Mouse (Mus musculus) adrenal gland, postnatal 14 days (tissue): ENCODE results near the gene Pdia6. TPM values are rescaled to one million over a fixed set of nuclear protein-coding genes. Genes with fewer than 3 reads are reported as not detected.

Source experiments
- DNase-seq: peaks from one replicate; pipeline ENCODE4 v3.0.0; 2021; ENCODE audit warnings: mixed read lengths
- total RNA-seq: library from RNA; stranded (reverse); gene quantifications from 2 replicates; pipeline ENCODE4 v1.2.3, GENCODE M21; 2021

Gene Pdia6
- total RNA-seq, 1 experiment from 2014 or later: 165 TPM

DNA sequence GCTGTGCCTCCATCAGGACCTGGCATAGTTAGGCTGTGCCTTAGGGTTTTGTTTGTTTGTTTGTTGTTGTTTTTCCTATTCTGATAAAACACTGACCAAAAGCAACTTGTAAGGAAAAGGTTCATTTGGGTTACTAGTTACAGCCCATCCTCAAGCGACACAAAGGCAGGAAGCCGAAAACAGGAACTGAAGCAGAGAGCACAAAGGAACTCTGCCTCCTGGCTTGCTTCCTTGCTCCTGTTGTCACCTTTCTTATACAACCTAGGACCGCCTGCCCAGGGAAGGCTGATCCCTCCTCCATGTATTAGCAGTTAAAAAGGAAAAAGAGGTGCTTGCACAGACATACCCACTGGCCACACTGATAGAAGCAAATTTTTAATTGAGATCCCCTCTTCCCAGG lies 2.5 kb upstream of the Pdia6 start:
- no peak for DNase-seq

- peak; percentile 51 for DNase-seq
These were observed 1.5 kb upstream of the Pdia6 start for GRCm38 (mm10) chr12:17264826-17265225.

GRCm38 (mm10) chr12:17266673-17266990 lies 287 bp downstream of the Pdia6 start:
- DNase-seq: no peak

GRCm38 (mm10) chr12:17267316-17267715 lies 971 bp downstream of the Pdia6 start:
- DNase-seq: no peak

DNA sequence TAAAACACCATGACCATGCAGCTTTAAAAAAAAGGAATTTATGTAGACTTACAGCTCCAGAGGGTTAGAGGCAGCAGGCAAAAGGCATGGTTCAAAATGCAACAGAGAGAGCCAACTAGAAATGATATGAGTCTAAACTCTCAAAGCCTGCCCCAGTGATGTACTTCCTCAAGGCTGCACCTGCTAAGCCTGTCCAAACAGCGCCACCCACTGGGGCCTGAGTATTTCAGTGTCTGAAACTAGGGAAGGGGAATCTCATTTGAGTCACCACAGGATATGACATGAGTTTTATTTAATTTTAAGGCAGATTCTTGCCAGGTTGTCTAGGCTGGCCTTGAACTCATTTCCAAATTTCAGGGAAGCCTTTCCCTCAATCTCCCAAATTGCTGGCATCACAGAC lies 4.9 kb downstream of the Pdia6 start:
- peak; percentile 80 for DNase-seq

DNA sequence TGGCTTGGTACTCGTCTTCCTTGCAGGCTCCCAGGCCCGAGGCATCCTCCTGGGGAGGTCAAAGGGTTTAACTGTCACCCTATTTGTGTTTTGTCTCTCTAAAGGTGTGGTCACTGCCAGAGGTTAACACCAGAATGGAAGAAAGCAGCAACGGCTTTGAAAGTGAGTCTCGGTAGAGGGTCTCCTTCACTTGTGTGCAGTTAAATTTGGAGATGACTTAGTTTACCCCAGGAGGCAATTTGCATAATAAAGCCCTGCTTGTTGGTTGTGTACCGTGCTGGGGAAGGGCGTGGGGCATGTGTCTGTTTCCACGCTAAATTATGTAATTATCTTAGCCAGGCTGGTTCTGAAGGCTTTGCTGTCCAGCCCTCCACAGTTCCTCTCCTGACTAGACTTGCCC lies 7.5 kb downstream of the Pdia6 start:
- no peak for DNase-seq

DNA sequence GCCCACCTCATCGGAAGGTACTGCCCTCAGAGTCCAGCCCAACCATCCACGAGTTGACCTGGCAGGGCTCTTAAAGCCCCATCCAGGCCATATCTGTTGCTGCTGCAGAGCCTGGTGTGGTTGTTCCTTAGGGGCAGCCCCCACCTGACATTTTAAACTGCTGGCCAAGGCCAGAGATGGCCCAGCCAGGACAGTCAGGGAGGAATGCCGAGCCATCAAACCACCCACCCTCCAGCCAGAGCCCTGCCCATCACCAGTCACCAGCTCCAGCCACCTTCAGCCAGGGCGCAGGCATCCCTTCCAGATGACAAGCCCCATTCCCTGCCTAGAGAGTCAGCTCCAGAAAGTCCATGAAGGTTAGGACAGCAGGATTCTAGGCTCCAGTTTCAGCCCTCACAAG lies 22.2 kb downstream of the Pdia6 start:
- peak; percentile 54 for DNase-seq

DNA sequence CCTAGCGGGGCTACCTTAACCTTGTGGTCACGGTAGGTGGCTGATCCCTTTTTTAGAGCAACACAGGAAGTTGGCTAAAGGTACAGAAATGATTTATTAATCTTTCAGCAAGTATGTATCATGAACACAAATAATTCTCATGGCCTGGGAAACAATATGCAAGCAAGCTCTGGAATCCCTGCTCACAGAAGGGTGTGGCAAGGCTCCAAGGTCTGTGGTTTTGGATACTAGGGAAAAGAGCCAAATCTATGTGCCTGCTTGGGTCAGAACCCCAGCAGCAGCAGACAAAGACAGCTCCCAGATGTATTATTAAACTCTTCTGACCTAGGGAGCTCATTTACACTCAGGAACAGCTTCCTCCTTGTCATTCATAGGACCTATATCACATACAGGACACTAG lies 22.7 kb downstream of the Pdia6 start:
- DNase-seq: peak; percentile 65

DNA sequence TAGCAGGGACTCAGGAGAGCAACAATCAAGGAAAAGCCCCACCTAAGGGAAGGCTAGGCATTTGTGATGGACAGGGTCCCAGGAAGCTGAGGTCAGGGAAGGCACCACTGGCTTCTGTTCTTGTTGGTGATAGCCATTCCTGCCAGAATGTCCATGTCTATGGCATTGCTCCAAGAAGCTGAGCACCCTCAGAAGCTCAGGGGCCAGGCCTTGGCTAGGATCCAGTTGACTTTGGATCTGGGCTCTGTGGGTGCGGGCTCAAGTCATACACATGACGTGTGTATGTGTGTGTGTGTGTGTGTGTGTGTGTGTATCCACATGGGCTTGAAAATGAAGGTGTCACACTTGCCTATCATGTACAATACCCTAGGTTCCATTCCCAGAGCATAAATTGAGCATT lies 23.6 kb downstream of the Pdia6 start:
- DNase-seq: no peak

- peak; percentile 29 for DNase-seq
These were observed 24.2 kb downstream of the Pdia6 start for GRCm38 (mm10) chr12:17290569-17290968.

GRCm38 (mm10) chr12:17296899-17297298 lies 30.6 kb downstream of the Pdia6 start:
- no peak for DNase-seq

DNA sequence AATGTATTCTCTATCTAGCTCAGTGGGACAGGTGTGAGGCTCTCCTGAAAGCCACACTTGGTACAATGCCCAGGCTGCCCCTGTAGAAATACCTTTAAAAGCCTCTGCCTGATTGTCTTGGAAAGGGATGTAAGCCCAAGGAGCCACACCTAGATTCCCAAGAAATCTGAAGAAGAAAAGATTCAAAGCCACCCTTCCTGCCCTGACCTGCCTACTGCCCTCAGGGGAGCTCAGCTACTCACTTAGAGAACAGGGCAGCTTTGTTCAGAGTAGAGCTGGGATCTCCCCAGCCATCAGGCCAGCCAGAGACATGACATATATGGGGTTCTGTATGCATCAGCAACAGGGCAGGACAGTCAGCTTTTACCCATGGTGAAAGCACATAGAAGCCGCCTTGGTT lies 33.6 kb downstream of the Pdia6 start:
- DNase-seq: no peak

DNA sequence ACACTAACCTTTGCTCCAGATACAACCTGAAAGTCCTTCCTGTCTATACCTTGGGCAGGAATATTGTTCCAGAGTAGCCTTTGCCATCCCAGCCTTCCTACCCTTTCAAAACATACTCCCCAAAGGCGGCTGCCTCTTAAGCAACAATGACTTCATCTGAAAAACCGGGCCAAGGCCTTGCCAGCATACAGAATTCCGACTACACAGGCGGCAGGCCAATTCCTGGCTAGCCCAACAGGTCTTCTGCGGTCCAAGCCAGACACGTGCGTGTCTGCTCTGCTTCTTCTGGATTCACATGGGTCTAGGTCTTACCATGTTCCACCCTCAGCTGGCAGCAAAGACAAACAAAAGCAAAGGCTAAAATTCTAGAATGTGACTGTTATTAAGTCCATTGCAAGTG lies 39.1 kb downstream of the Pdia6 start:
- peak; percentile 88 for DNase-seq

- DNase-seq: peak; percentile 43
These were observed 41.9 kb downstream of the Pdia6 start for GRCm38 (mm10) chr12:17308246-17308645.

DNA sequence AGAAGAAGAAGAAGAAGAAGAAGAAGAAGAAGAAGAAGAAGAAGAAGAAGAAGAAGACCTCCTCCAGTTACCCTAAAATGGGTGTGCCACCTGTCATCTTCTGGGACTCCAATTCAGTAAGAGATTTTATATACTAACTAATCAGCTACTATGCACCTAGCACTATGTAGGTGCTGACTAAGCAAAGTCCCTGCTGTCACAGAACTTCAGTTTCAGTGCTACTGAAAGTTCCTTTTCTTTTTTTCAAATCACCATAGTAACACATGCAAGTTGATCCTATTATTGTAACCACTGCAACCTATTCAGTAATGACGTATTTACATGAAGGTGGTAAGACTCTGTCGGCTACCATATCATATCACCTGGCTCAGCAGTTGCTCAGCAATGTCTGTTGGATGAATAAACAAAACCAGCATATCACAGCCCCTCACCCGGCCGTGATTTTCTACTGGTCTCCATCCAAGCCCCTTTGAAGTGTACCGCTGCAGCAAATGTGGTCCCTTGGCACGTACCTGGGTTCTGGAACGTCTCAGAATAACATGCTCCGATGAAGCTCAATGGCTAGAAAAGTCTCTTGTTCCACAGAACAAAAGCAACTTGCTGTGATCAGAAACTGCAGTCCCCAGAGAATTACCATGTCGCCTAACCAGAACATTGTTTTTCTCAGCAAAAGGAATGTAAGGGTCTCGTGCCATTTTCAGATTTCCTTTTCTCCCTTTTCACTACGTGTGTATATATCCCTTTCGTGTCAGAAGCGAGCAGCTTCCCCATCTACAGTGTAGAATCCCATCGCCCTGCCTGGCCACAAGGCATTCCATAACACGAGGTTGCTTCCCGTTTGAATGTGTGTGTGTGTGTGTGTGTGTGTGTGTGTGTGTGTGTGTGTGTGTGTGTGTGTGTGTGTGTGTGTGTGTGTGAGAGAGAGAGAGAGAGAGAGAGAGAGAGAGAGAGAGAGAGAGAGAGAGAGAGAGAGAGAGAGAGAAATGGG lies 44.8 kb downstream of the Pdia6 start:
- no peak for DNase-seq

DNA sequence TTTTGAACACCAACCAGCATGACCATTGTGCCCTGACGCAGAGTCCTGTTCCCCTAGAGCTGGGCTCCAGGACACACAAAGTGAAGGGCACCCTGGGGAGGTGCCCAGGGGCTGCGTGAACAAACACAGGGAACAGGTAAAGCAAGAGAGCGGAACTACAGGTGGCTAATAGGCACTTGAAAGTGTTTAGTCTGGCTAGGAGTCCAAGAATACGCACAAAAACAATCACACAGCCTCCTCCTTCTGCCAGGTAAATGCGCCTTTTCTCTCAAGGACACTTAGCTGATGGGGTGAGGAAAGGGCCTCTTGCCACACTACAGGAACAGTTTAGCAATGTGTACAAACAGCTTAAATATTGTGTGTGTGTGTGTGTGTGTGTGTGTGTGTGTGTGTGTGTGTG lies 49.8 kb downstream of the Pdia6 start:
- no peak for DNase-seq

DNA sequence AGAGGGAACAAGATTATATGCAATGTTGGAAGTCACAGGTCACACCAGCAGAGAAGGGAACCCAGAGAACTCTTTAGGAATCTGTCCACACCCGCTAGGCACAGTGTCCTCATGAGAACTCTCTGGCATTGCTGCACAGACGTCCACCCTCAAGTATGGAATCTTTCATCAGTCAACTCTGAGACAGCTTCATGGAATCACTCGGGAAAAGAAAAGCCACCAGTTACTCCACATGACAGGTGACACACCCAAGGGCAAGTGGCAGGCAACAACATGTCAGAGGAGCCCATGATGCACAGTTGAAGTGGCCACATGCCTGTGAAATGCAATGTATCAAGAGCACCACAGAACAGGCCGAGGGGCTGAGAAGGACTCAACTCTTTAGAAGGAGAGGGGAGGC lies 51.6 kb downstream of the Pdia6 start:
- no peak for DNase-seq

- DNase-seq: no peak
These were observed 52.1 kb downstream of the Pdia6 start for GRCm38 (mm10) chr12:17318453-17318852.

- peak; percentile 73 for DNase-seq
These were observed 58.5 kb downstream of the Pdia6 start for GRCm38 (mm10) chr12:17324549-17325470.

GRCm38 (mm10) chr12:17329259-17329658 lies 62.9 kb downstream of the Pdia6 start, which contains the start of gene Atp6v1c2:
Atp6v1c2 (minus strand) TSS chr12:17329359.
- DNase-seq: no peak

DNA sequence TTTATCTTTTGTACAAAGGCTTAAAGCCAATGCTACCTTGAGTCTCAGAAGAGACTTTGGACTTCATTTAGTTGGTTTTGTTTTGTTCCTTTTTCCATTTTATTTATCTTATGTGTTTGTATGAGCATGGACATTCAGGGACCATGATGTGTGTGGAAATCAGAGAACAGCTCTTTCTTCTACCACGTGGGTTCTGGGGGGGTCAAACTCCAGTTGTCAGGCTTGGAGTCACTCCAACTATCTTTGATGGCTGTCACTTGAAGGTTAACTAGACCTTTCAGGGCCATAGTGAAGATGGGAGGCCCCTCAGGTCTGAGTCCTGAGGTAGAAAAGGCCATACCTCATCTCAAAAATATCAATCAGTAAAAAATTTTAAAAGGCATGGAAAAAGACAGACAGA lies 67.1 kb downstream of the Pdia6 start:
- peak; percentile 20 for DNase-seq
